Mouse (Mus musculus) embryonic facial prominence, embryonic 15.5 days (tissue): ENCODE results near the gene Tmem253. TPM values are rescaled to one million over a fixed set of nuclear protein-coding genes. Genes with fewer than 3 reads are reported as not detected.
"Not testable (repeated sequence)": the region's sequence is repeated elsewhere in the genome, so short reads cannot be mapped to it uniquely, and the experiment has no call there.

Source experiments
- ATAC-seq: fragments of 200-750 bp; cut with Nextera tagmentation; 2 replicates; pipeline ENCODE4 v1.8.0; 2017; ENCODE audit warnings: low read depth, moderate TSS enrichment; ENCODE audit not compliant: insufficient number of reproducible peaks, low FRiP score, low TSS enrichment
- H3K27ac ChIP-seq: fragments of 300-500 bp; sonication (generic); replicated peaks from 2 replicates; pipeline ENCODE4 v1.5.1; 2015; ENCODE audit warnings: mild to moderate bottlenecking, inconsistent platforms
- H3K27me3 ChIP-seq: fragments of 300-500 bp; sonication (generic); 2 replicates; pipeline ENCODE4 v1.6.1; 2015; ENCODE audit warnings: inconsistent platforms
- H3K36me3 ChIP-seq: fragments of 300-500 bp; sonication (generic); 2 replicates; pipeline ENCODE4 v1.6.1; 2015; ENCODE audit warnings: mild to moderate bottlenecking, inconsistent platforms
- H3K4me1 ChIP-seq: fragments of 300-500 bp; sonication (generic); 2 replicates; pipeline ENCODE4 v1.6.1; 2015; ENCODE audit warnings: inconsistent platforms
- H3K4me2 ChIP-seq: fragments of 300-500 bp; sonication (generic); replicated peaks from 2 replicates; pipeline ENCODE4 v1.6.1; 2015; ENCODE audit warnings: mild to moderate bottlenecking, inconsistent platforms
- H3K4me3 ChIP-seq: fragments of 300-500 bp; sonication (generic); replicated peaks from 2 replicates; pipeline ENCODE4 v1.5.1; 2015; ENCODE audit warnings: mild to moderate bottlenecking, inconsistent platforms
- H3K9ac ChIP-seq: fragments of 300-500 bp; sonication (generic); 2 replicates; pipeline ENCODE4 v1.6.1; 2015; ENCODE audit warnings: inconsistent platforms
- H3K9me3 ChIP-seq: fragments of 300-500 bp; sonication (generic); replicated peaks from 2 replicates; pipeline ENCODE4 v1.6.1; 2016; ENCODE audit warnings: inconsistent platforms
- WGBS: fragments of 180-500 bp; shearing (Covaris S2); methylation state at CpG from one replicate; pipeline ENCODE4 v1.1.7; 2015; 5-methylcytosine and 5-hydroxymethylcytosine counted together
- polyA plus RNA-seq: library from polyadenylated mRNA; unstranded; fragments of >200 nt; fragmentation: Nextera tagmentation; extraction: Ambion mirVana; gene quantifications from 2 replicates; pipeline ENCODE4 v1.2.1, GENCODE M21; 2015

The Tmem253 gene
- polyA plus RNA-seq, 1 experiment from 2014 or later = 0.60 TPM

DNA sequence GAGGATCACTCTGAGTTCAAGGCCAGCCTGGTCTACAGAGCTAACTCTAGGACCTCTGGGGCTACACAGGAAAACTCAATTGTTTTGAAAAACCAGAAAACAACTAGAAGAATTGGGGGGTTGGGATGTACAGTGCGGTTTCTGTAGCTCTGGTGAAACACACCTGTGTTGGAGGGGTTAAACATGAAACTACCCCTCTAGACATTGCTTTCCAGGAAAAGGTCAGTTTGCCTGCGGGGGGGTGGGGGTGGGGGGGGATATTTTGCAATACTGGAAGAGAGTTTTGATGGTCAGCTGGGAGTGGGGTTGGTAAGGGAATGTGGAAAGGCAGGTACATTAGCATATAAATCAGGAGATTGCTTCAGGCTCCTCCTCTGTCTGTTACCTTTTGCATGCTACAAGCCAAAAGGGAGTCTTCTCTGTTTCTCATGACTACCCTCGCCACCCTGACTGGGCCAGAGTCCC lies 6.8 kb downstream of the Tmem253 start:
- Histone ChIP-seq H3K9me3 (no peaks in the 10 kb centered on the region), H3K9ac (0 out of 2 replicates have a peak overlapping the region, but pooled peaks have one; percentile 7), H3K27me3 (no peaks in the 10 kb centered on the region), H3K4me1 (peaks cover 35% of the 10 kb centered on the region), H3K4me2 (peak overlapping the region; percentile 56), H3K27ac (peak overlapping the region; percentile 82), H3K36me3 (no peaks in the 10 kb centered on the region), H3K4me3 (peak overlapping the region; percentile 32; the same call in 1 of the 2 replicates)
- 57% methylated on average over 3 of the region's 3 CpGs for WGBS
- ATAC-seq = no peak

DNA sequence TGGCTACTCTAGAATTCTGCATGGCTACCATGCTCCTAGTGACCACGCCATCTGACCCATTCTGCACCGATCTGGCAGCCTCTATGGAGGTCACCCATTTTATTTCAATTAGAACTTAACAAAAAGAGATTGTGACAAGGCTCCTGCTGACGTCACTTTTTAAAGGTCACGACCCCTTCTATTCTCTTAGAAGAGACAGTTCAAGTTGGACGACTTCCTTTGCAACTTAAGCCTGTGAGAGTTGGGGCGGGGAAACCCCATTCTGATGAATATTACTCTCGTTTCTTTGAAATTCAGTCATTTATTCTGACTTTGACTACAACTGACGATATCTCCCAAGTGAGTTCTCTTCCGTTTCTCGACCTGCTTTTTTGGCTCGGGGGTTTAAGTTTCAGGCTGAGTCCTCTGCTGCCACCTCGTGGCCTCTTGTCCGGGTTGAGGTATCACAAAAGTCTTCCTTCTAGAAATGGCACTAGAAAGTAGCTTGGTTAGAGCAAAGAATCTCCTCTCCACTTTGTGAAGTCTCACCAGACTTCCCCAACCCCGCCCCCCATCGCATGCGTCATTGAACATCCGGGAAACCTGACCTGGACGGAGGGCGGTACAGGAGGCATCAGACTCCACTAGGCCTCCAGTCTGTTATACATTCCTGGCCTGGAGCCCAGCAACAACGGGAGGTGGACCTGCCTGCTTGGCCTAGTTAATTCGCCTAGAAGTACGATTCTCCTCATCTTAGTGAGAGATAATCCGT lies 7.4 kb downstream of the Tmem253 start:
- peak overlapping the region; percentile 32 for H3K4me3 ChIP-seq
- H3K27me3 ChIP-seq = no peaks in the 10 kb centered on the region
- no peaks in the 10 kb centered on the region for H3K36me3 ChIP-seq
- H3K9ac ChIP-seq = peak overlapping the region; percentile 7; the same call in 1 of the 2 replicates
- ATAC-seq = peak; percentile 45
- WGBS = 3% methylated on average over 23 of the region's 23 CpGs
- peak overlapping the region; percentile 82 for H3K27ac ChIP-seq
- H3K9me3 ChIP-seq = no peaks in the 10 kb centered on the region
- H3K4me1 ChIP-seq = peaks cover 35% of the 10 kb centered on the region
- H3K4me2 ChIP-seq = peak overlapping the region; percentile 56

DNA sequence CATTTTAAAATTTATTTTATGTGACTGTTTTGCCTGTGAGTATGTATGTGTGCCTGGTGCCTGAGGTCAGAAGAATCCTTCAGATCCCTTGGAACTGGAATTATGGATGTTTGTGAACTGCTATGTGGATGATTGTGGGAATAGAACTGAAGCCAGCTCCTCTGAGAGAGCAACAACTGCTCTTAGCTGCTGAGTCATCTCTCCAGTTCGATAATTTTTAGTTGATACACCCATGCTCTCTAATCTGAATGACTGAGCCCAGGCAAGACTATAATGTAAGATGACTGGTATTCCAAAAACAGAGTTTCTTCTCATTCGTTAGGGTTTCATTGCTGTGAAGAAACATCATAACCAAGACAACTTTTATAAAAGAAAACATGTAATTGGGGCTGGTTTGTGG lies 8.7 kb downstream of the Tmem253 start:
- Histone ChIP-seq H3K4me3 (no peak overlapping the region), H3K4me1 (peaks cover 29% of the 10 kb centered on the region), H3K27me3 (no peaks in the 10 kb centered on the region), H3K36me3 (no peaks in the 10 kb centered on the region), H3K27ac (no peak overlapping the region), H3K9me3 (no peaks in the 10 kb centered on the region), H3K4me2 (no peak overlapping the region), H3K9ac (no peak overlapping the region)
- 77% methylated on average over 2 of the region's 2 CpGs for WGBS
- no peak for ATAC-seq

DNA sequence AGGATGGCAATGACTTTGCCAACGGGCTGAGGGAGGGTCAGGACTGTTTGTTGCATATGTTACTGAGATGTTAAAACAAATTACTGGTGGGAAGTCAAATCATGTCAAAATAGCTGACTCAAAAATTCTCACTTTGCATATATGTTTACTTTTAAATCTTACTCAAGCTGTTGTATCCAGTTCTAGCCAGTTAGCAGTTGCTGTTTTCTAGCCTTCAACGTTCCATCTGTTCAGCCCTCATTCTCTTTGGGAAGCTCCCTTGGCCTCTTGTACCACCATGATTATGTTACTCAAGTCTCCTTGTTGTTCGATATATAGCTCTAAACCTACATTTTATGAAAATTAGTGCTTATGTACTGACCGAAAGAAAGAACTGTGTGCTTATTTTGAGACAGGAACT lies 10.9 kb downstream of the Tmem253 start:
- Histone ChIP-seq H3K27ac (no peak overlapping the region), H3K27me3 (no peaks in the 10 kb centered on the region), H3K9ac (no peak overlapping the region), H3K9me3 (no peaks in the 10 kb centered on the region), H3K4me1 (peaks cover 21% of the 10 kb centered on the region), H3K4me3 (no peak overlapping the region), H3K4me2 (no peak overlapping the region), H3K36me3 (no peaks in the 10 kb centered on the region)
- 81% methylated on average over 4 of the region's 4 CpGs for WGBS
- ATAC-seq = no peak

DNA sequence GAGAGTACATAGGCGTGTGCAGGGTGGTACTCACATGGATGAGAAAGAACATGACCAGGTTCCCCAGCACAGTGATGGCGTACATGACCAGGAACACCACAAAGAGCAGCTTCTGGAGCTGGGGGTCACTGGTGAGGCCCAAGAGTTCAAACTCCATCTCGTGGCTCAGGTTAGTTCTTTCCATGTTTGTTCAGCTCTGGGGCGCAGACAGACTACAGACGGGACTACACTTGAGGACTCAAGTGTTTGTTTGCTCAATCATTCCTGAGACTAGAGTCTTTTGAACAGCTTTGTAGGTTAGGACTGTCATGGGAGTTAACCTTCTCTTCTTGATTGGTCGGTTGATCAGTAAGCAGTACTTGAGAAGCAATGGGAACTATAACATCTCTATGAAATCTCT lies 20.5 kb downstream of the Tmem253 start:
- no peak for ATAC-seq
- H3K27ac ChIP-seq = no peak overlapping the region
- H3K9me3 ChIP-seq = no peaks in the 10 kb centered on the region
- WGBS = 87% methylated on average over 6 of the region's 6 CpGs
- H3K27me3 ChIP-seq = no peaks in the 10 kb centered on the region
- no peaks in the 10 kb centered on the region for H3K4me1 ChIP-seq
- H3K9ac ChIP-seq = no peak overlapping the region
- H3K4me2 ChIP-seq = no peak overlapping the region
- H3K36me3 ChIP-seq = no peaks in the 10 kb centered on the region
- no peak overlapping the region for H3K4me3 ChIP-seq

DNA sequence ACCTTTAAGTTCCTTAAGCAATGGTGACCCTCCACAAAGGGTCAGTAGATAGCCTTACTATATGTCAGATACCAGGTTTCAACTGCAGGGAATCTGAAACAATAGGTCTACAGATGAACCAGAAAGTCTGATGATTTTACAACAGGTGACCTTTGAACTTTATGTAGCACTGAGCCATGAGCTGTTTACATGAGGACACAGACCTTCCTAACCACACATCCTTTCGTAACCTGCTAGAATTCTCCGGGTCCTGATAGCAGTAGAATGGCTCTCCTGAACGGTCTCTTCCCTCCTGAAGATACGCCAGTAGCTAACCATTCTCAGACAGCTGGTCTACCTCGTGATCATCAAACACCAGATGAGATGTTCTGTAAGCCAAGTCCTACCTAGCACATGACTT lies 23.9 kb downstream of the Tmem253 start:
- Histone ChIP-seq H3K4me3 (no peak overlapping the region), H3K27me3 (no peaks in the 10 kb centered on the region), H3K36me3 (no peaks in the 10 kb centered on the region), H3K9ac (no peak overlapping the region), H3K27ac (no peak overlapping the region), H3K9me3 (no peaks in the 10 kb centered on the region), H3K4me1 (no peaks in the 10 kb centered on the region), H3K4me2 (no peak overlapping the region)
- ATAC-seq = no peak
- whole genome bisulfite sequencing = 88% methylated on average over 5 of the region's 5 CpGs

DNA sequence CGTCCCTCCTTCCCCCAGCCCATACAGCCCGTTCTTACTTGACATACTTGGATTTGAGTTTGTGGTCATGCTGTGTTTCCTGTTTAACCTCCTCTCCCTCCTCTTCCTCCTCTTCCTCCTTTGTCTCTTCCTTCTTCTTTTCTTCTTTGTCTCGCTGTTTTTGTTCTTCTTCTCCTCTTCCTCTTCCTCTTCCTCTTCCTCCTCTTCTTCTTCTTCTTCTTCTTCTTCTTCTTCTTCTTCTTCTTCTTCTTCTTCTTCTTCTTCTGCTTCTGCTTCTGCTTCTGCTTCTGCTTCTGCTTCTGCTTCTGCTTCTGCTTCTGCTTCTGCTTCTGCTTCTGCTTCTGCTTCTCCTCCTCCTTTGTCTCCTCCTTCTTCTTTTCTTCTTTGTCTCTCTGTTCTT lies 26.9 kb downstream of the Tmem253 start, which contains the start of gene Olfr221:
Gene Olfr221 (minus strand): TSS at position 101 of the 400 bp plus-strand sequence.
- WGBS = 56% methylated on average over 3 of the region's 3 CpGs
- not testable (repeated sequence) for H3K4me1 ChIP-seq, H3K36me3 ChIP-seq, H3K4me3 ChIP-seq, H3K9me3 ChIP-seq, ATAC-seq, H3K4me2 ChIP-seq, H3K27ac ChIP-seq, H3K9ac ChIP-seq, H3K27me3 ChIP-seq

DNA sequence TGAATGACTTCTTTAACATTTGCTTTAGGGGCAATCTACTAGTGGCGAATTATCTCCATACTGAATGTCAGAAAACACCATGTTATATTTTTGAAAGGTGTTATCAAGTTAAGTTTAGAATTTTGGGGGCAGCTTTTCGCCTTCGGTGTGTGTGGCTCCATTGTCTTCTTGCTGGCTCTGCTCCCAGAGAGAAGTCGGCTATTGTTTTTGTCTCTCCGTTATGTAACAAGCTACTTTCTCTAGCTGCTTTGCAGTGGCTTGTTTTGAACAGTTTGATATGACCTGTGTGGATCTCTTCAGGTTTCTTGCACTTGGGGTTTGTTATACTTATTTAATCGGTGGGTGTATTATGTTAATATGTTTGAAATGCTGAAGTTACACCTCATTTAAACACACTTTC lies 28.0 kb downstream of the Tmem253 start:
- no peaks in the 10 kb centered on the region for H3K36me3 ChIP-seq
- H3K9me3 ChIP-seq = no peaks in the 10 kb centered on the region
- 59% methylated on average over 6 of the region's 6 CpGs for WGBS

DNA sequence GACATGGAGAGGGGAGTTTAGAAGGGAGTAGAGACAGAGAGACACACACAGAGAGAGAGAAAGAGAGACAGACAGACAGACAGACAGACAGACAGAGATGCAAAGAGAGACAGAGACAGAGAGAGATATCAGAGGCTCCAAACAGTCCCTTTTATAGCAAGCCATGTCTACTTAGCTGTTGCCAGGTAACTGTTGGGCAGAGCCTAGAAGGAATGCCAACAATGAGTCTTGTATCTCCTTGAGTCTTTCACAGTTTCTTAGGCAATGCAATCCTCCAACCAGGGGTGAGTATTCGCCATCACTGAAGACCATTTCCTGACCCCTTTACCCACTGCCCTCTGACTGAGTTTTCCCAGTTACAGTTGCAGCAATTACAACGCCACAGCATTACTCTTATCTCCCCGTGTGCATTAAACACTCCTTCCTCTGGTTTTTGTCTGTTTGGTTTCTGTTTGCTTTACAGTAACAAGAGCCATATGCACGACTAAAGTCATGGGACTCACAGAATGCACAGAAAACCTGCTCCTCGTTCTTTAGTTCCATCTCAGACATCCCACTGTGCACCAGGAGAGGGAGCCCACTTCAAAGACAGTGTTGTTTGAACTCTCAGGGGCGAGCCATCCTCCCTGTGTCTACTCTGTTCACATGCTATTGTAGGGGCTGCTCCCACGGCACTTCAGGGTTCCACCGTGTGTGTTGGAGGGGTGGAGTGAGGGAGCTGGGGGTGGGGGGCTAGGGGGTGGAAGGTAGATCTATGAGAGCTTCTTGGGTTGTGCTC lies 29.6 kb downstream of the Tmem253 start:
- H3K4me2 ChIP-seq = 0 out of 2 replicates have a peak overlapping the region, but pooled peaks have one; percentile 10
- WGBS = 9% methylated on average over 8 of the region's 8 CpGs

More for the DNA sequence above, 28.0 kb downstream of the Tmem253 start:
- H3K27ac ChIP-seq = no peak overlapping the region
- no peak overlapping the region for H3K9ac ChIP-seq
- H3K4me1 ChIP-seq = 0 out of 2 replicates have a peak, but pooled peaks cover 6% of the 10 kb centered on the region
- ATAC-seq = no peak
- no peaks in the 10 kb centered on the region for H3K27me3 ChIP-seq
- no peak overlapping the region for H3K4me3 ChIP-seq
- H3K4me2 ChIP-seq = no peak overlapping the region

DNA sequence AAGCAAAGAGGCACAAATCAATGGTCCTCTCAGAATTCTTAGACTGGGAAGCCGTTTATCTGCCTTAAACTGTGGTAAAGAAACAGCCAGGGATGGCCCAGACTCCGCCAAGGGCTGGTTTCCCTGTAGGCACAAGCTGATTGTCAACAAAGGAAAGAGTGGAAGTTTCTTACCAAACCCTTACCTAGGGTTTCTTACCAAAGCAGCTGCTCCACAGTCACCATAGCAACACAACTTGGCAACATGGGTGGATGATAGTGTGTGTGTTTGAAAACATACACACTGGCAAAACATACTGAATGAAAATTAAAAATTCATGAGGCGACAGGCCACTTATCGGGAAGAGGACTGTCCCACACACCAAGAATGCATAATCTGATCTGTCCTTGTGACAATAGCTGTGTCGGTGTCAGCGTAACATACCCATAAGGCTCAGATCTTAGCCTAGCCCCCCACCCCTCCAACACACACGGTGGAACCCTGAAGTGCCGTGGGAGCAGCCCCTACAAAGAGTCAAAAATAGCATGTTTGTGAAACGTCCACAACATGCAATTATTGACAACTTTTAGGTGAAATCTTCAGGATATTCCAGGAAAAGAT lies 30.6 kb downstream of the Tmem253 start:
- H3K9me3 ChIP-seq = no peaks in the 10 kb centered on the region
- 74% methylated on average over 9 of the region's 9 CpGs for WGBS
- H3K27ac ChIP-seq = no peak overlapping the region
- no peak overlapping the region for H3K9ac ChIP-seq
- no peak overlapping the region for H3K4me2 ChIP-seq
- H3K4me3 ChIP-seq = no peak overlapping the region
- no peak for ATAC-seq
- no peaks in the 10 kb centered on the region for H3K27me3 ChIP-seq
- H3K4me1 ChIP-seq = 0 out of 2 replicates have a peak, but pooled peaks cover 6% of the 10 kb centered on the region
- no peaks in the 10 kb centered on the region for H3K36me3 ChIP-seq

More for the DNA sequence above, 29.6 kb downstream of the Tmem253 start:
- H3K4me3 ChIP-seq = no peak overlapping the region
- H3K9ac ChIP-seq = no peak overlapping the region
- H3K27ac ChIP-seq = no peak overlapping the region
- H3K27me3 ChIP-seq = no peaks in the 10 kb centered on the region
- 0 out of 2 replicates have a peak, but pooled peaks cover 6% of the 10 kb centered on the region for H3K4me1 ChIP-seq
- no peaks in the 10 kb centered on the region for H3K9me3 ChIP-seq
- H3K36me3 ChIP-seq = no peaks in the 10 kb centered on the region
- no peak for ATAC-seq

DNA sequence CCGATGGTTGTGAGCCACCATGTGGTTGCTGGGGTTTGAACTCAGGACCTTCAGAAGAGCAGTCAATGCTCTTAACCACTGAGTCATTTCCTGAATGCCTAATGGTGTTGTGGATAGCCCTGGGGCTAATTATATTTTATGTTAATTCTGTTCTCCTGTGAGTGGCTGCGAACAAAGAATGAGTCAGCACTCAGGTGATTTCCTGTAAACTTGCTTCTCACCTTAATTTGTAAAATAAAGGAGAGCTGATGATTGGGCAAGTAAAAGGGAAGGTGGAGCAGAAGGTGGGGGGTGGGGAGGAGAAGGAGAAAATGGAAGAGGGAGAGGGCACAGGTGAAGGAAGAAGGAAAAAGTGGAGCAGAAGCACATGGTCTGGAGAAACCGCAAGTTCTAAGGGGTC lies 37.3 kb downstream of the Tmem253 start:
- H3K27me3 ChIP-seq, H3K9ac ChIP-seq, H3K4me1 ChIP-seq, H3K9me3 ChIP-seq, ATAC-seq, H3K4me2 ChIP-seq, H3K27ac ChIP-seq, H3K36me3 ChIP-seq, H3K4me3 ChIP-seq: not testable (repeated sequence)
- WGBS = 86% methylated on average over 3 of the region's 3 CpGs
